Mouse (Mus musculus): ENCODE measurements around the gene Frmpd1. TPM values are rescaled to one million over a fixed set of nuclear protein-coding genes. Genes with fewer than 3 reads are reported as not detected.

Frmpd1 gene
- total RNA-seq (2022), result 10 to 100 TPM; 10.3 to 10.9 (median 10.7) TPM

DNA sequence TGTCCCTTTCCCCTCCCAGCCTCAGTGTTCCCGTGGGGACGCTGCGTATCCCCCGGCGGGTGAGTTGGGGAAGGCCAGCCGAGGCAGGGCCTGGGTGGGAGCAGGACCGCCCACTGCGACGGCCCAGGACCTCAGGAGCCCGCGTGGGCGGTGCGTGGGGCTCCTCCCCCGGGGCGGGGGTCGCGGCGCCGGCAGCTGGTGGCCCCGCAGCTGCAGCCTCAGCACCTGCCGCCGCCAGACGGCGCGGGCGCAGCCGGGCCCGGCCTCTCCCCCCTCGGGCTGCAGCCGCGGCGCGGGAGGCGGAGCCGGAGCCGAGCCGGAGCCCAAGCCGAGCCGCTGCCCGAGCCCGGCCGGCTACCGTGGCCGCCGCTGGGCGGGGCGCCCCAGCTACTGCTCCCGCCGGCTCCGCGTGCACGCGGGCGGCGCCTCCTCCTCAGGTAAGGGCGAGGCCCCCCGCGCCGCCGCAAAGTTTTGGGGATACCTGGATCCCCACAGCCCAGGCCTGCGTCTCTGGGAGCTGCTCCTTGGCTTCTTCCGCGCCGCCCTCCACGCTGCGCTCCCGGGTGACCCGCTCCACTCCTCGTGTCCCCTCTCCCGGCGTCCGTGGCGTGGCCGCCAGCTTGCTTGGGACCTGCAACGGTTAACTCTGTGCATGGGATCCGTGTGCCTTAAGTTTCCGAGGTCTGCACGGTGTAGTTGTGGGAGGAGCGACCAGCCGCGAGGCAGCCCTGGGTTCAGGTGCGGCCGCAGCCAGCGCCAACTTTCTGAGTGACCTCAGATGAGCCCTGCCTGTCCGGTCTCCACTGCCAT lies at the start of gene Frmpd1:
Frmpd1 (plus strand) TSS at position 355 of the 810 bp plus-strand sequence.
- DNase-seq (ENCODE audit: low spot score in 2 of 2), result peak; percentile 16 to 41

DNA sequence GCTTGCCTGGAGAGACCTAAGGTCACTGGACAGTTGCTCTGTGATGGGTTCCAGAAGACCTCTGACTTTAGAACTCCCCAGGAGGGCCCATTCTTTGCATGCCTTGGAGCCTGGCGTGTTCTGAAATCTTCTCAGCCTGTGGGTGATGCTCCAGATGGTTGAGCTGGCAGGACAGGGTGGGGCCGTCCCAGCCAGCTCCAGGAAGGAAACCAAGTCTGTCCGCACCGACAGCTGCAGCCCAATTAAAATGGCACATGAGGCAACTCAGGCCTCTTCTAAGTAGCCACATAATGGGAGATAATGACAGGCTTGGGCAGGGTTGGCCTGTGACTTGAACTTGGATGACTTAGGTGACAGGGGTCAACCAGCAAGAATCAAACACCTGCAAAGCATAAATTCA lies 47.0 kb upstream of the Frmpd1 start:
- no peak for DNase-seq (ENCODE audit: low spot score in 2 of 2)

DNA sequence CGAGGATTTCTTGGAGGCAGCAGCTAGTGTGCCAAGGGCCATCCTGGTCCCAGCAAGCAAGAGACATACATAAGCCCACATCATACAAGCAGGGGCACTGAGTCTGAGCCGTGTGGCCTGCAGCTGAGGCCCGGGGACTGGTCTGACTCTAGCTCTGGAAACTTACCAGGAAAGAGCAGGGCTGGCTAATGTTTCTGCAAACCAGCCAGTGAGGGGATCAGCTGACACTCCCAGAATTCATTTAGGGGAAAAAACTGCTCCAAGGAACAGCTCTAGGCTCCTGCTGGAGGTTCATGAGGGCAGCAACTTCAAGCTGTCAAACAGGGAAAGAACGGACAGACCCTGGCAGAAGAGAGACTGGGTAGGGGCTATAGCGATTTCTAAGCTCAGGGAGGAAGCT lies 42.8 kb upstream of the Frmpd1 start:
- no peak for DNase-seq (ENCODE audit: low spot score in 2 of 2)

DNA sequence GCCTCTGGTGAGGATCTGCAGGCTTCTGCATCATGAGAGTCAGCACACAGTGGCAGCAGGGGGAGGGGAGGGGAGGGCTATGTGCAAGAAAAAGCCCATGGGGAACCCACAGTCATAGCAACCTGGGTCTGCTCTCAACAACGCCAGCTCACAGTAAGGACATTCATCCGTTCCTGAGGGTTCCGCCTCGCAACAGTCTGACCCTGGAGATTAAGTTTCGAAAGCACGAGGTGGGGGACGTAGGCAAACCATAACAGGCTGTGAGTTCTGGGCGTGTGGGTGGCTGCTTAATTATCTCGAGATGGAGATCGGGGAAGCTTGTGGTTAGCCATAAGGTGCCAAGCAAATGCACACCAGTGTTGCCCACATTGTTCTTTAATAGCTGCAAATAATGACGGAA lies 42.3 kb upstream of the Frmpd1 start:
- peak in 1 of 2 experiments; percentile 13 for DNase-seq (ENCODE audit: low spot score in 2 of 2)

DNA sequence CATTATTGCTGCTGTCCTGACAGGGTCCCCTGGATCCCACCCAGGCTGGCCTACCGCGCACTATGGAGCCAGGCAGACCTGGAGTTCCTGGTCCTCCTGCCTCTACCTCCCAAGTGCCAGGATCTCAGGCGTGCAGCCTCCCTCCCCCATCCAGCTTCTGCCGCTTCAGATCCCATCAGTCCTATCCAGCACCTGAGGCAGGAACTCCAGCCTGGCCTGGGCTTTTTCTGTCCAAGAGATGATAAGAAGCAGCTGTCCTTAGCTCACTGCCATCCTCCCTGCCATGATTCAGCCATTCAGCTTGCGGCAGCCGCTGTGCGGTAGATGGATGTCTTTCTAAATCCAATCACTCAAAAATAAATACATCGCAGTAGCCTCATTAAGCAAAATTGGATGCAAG lies 41.7 kb upstream of the Frmpd1 start:
- peak in 1 of 2 experiments; percentile 8 for DNase-seq (ENCODE audit: low spot score in 2 of 2)

DNA sequence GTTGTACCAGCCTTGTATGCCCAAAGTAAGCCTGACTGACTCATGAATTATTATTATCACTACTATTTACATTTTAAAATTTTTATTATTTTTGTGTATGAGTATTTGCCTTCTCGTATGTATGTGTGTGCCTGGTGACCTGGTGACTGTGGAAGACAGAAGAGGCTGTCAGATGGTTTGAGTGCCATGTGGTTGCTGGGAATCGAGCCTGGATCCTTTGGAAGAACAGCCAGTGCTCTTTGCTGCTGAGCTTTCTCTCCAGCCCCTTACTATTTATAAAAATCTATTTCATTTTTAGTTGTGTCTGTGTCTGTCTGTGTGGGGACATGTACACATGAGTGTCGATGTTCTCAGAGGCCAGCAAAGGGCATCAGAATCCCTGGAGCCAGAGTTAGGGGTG lies 28.2 kb upstream of the Frmpd1 start:
- DNase-seq (ENCODE audit: low spot score in 2 of 2), result no peak

DNA sequence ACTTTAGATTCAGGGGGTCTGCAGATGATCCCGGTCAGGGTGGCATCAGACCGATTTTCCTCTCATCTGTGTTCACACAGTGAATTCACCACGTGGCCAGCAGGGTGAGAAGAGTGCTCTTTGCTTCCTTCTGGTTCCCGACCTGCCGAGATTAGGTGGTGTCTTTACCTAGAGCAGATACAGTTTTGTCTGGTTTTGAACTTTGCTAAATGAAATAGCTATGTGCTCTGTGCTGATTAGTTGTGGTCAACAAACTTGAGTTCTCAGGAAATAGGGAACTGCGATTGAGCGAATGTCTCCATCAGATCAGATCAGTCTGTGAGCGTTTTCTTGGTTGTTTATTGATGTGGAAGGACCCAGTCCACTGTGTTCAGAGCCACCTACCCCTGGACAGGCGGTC lies 26.1 kb upstream of the Frmpd1 start:
- no peak for DNase-seq (ENCODE audit: low spot score in 2 of 2)

DNA sequence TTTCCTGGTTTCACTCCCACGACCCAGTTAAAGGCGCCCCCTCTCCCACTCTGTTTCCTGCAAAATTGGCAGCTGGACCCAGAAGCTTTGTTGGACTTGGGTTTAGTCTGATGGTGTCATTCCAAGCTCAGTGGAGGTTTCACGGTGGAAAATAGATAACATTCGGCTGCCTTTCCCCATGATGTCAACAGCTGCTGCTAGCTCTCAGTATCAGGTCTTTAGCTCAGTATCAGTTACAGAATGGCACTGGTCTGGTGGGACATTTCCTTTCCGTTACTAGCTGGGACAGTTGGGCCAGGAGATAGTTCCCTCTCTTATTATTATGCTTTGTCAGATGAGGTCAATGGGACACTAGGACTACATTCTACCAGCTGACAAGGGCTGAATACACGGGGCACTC lies 23.9 kb upstream of the Frmpd1 start:
- no peak for DNase-seq (ENCODE audit: low spot score in 2 of 2)

DNA sequence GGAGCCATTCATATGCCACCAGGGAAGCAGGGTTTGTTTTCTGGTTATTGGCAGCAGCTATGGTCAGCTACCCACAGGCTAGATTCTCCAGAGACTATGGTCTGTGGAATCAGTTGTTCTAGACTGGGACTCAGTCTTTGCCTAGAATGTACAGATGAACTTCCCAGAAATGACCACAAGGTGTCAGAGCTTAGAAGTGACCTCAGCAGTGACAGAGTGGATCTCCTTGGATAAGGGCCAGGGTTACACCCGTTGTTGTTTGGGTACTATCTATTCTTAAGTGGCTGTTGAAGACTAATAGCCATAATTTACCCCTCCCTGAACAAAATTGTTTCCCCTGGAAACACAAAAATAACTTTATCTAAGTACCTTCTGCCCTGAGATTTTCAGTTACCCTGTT lies 21.0 kb upstream of the Frmpd1 start:
- DNase-seq (ENCODE audit: low spot score in 2 of 2), result no peak

DNA sequence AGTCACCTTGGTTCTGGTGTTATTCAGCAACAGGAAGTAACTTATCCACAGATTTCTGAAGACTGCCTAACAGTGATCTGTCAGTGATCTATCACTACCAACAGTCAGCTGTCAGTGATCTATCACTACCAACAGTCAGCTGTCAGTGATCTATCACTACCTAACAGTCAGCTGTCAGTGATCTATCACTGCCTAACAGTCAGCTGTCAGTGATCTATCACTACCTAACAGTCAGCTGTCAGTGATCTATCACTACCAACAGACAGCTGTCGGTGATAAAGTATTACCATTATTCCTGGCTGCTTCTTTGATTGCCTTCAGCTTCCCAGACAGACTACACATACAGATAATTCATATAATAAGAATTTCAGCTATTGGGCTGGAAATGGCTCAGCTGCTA lies 19.2 kb upstream of the Frmpd1 start:
- DNase-seq (ENCODE audit: low spot score in 2 of 2), result no peak

DNA sequence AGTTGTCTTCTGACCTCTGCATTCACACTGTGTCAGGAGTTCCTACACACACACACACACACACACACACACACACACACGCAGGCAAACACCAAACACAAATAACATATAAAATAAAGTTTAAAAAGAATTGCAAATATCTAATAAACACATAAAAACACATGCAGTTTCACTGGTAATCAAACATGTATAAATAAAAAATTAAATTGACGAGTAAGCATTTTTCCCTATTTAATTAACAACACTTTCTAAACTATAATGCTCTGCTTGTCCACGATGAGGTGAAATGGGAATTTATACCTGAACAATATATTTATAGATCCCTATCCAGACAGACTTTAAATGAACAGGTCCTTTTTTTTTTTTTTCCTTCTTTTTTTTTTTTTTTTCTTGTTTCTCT lies 18.7 kb upstream of the Frmpd1 start:
- DNase-seq (ENCODE audit: low spot score in 2 of 2), result no peak

DNA sequence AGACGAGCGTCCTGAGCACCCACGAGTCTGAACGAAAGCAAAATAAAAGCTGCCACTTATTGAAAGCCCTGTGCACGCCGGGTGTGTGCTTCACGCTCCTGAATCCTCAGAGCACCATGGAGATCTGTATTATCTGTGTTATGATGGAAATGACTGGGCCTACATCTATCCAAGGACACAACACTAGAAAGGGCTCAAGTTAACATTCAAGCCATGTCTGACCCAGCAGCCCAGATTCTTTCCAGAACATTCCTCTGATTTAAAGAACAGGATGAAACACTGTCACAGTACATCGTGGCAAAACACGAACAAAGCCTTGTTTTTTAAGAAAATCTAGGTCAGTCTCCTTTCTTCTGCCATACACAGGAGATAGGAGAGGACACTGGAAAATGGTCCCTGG lies 13.3 kb upstream of the Frmpd1 start:
- DNase-seq (ENCODE audit: low spot score in 2 of 2), result no peak

DNA sequence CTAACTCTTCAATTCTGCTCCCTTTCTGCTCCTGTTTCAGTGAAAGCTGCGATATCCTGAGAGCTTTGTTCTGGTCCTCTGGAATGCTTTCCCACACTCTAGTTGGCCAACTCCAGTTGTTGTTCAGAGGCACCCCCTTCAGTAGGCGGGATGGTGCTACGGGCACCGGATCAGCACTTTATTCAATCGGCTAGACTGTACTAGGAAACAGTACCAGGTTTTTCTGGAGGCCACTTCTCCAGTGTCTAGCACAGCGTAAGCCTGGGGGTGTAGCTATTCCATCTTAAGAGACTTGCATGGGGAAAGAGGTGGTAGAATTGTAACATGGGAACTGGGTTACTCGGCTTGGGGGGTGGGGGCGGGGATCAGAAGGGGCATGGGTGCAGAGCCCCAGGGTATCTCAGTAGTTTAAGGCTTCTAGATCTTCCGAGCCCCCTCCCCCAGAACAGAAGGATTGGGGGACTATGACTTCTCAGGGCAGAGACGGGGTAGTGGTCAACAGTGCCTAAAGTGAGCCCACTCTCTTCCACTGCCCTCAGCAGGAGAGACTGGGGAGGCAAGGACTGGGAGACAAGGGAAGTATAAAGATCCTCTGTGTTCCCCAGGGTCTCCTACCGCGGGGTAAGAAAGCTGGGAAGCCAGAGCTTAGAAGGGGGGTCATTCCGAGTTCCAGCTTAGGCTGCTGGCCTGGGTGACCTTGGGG lies 706 bp upstream of the Frmpd1 start:
- no peak for DNase-seq (ENCODE audit: low spot score in 2 of 2)

DNA sequence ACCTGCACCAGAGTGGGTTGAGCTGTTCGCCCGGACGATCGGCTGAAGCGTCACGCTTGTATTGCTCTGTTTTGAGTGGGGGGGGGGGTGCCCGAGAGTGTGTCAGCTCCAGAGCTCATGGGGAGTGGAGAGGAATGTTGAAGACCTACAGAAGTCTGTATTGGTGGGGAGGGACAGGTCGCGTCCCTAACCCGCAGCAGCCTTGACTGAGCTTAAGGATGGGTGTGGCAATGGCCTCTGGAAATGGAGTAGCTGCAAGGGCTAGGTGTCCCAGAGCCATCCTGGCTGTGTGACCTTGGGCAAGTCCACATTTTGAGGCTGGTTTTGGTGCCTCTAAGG lies 625 bp downstream of the Frmpd1 start:
- DNase-seq (ENCODE audit: low spot score in 2 of 2), result no peak

DNA sequence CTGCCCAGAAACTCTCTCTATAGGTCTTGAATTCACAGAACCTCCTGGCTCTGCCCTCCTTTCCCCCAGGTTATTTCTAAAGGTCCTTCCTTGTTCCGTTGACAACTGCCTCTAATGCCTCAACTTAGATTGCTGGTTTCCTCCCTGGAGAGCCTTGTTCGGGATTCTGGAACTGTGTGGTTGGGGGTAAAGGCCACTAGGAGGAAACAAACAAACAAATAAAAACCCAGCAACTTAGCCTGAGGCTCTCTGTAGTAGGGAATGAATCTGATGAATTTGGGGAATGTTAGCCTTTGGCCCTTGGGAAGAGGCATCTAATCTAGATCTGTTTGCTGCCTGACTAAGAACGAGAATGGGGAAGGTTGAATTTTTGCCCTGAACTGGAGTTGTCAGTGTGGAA lies 13.6 kb downstream of the Frmpd1 start:
- DNase-seq (ENCODE audit: low spot score in 2 of 2), result no peak

DNA sequence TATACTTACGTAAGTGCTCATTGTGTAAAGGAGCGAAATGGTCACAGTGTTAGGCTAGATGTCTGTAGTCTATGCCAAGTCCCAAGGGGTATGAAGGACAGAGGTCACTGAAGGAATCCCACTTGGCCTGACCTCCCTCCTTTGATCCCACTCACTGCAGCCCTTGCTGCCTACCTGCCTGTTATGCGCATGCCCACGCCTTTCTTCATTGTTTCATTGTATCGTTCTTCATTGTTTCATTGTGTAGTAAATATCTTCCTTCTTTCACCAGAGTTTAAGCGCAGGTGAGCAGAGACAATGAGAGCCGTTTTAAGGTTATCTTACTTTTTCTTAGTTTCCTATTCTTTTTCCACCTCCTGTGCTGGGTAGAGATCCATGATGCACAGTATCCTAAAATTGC lies 18.6 kb downstream of the Frmpd1 start:
- DNase-seq (ENCODE audit: low spot score in 2 of 2), result no peak

DNA sequence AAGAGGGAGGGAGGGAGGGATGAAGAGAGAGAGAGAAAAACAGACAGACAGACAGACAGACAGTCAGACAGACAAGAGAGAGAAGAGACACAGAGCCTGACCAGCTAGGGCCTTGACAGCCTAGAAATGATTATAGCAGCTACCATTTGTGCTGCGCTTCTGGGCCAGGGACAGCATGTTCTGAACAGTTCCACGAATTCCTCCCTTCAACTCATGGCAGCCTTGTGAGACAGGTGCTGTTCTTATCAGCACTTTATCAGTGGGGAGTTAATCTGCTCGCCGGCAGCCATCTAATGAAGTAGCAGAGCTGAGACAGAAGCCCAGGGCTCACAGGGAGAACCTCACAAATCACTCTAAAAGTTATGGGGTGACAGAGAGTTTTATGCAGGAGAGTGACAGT lies 22.8 kb downstream of the Frmpd1 start:
- DNase-seq (ENCODE audit: low spot score in 2 of 2), result no peak

DNA sequence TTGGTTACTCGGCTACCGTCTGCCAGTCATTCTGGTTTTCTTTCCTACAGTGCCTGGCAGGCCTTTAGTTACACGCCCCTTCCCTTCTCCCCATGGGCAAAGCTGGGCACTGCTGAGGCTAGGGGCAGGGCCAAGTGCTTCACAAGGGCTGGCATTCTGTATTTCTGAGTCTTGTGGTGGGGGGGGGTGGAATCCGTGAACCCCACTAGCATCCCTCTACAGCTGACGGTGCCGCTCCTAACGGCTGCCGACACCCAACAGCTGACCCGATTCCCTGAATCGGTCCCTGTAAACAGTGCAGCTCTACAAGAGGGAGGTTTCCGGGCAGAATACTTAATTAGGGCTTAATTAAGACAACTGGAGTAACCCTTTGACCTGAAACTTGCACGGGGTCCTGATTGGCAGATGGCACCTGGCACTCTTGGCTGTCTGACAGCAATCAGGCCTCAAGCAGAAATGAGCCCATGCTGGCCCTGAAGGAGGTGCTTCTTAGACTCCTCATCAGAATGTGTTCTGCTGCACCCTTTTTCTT lies 24.2 kb downstream of the Frmpd1 start:
- DNase-seq (ENCODE audit: low spot score in 2 of 2), result peak in 1 of 2 experiments; percentile 28

DNA sequence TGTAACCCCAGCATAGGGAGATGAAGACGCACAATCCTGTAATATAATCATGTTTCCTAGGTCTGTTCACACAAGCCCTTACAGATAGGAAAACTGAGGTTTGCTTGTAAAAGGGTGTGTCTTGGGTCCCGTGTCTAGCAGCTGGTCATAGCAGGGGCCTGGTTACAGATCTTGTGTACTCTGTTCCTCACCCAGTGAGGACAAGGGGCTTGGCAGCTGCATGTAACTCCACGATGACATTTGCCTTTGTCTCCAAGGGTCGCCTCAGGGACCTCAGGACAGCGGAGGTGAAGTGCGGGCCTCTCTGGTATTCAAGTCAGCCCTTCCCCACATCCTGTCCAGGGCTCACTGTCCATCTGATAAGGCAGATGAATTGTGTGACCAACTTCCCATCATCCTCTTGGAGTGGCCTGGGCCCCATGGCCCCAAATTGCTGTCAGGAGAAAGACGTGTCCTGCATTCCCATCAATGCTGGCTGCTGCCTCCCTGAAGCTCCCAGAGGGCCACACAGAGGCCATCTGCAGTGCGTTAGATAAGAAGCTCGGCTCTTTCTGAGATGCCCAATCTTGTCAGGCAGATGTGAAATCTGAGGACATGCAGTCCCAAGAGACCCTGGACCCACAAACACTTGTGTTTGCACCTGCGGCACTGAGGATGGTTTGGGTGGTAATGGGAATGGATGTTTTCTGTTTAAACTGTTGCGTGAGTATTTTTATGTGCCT lies 27.8 kb downstream of the Frmpd1 start:
- no peak for DNase-seq (ENCODE audit: low spot score in 2 of 2)

DNA sequence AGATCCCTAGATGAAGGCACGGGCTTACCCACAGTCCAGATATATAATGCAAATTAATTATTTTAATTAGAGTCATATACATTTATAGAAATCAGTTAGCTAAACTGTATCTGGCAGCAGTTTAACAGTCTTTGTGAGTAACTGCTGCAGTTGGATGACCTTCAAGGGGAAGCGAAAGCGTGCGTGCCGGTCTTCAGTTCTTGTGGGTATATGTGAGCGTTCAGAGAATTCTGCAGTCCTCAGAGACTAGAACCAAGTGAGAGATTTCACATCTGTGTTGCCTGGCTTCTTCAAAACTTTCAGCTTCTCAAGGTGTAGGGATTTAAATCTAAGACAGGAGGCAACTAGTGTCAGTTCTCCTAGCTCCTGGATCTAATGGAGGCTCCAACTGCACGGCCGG lies 35.3 kb downstream of the Frmpd1 start:
- no peak for DNase-seq (ENCODE audit: low spot score in 2 of 2)

DNA sequence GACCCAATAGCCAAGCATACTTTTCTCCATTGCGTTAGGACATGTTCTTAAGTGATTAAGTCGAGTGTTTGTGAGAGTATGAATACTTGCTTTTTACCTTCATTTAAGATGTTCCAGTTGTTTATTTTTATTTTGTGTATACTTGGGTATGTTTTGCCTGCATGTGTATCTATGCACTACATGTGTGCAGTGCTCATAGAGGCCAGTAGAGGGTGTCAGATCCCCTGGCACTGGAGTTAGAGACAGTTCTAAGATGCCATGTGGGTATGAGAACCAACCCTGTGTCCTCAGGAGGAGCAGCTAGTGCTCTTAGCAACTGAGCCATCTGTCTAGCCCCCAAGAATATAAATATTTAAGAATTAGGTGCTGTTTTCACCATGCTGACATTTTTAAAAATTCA lies 37.7 kb downstream of the Frmpd1 start:
- DNase-seq (ENCODE audit: low spot score in 2 of 2), result no peak

DNA sequence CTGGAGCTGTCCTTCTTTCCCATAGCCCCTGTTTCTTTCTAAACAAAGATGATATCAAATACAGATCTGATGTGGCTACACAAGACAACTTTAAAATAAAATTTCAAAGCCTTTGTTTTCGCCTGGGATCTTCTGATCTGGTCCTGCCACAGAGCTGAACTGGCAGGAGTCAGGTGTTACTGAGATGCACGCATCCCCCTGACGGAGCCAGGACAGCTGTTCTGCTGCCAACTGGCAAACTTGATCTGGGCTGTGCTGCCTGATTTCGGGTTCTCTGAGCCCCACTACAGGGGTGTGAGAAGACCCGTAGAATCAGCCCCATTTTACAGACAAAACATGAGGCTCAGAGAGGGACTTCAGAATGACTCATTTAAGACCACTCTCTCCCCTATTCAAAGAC lies 45.6 kb downstream of the Frmpd1 start:
- DNase-seq (ENCODE audit: low spot score in 2 of 2), result no peak

All from left cerebral cortex, adult 8-10 months (tissue).